Mouse (Mus musculus): ENCODE results near the gene Dgke. TPM values are rescaled to one million over a fixed set of nuclear protein-coding genes. Genes with fewer than 3 reads are reported as not detected.

The Dgke gene
- polyA plus RNA-seq, 1 experiment from 2014 or later, result 8.7 TPM

DNA sequence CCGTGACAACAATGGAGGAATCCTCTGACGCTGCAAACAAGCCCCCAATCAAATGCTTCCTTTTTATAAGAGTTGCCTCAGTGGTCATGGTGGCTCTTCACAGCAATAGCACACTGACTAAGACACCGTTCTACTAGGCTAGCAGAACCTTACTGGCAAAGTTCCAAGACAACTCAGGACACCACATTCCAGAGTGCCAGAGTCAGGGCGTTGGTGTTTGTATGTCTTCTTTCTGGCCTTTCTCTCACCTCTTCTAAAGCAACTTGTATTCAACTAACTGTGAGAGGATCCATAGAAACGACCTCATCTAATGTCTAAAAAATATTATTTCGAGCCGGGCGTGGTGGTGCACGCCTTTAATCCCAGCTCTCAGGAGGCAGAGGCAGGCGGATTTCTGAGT, 43.2 kb downstream of the Dgke start:
- Histone ChIP-seq H3K9ac (ENCODE audit: low read length) (no peak overlapping the region), H3K9me3 (replicated peaks; ENCODE audit: control insufficient read depth, low read length) (no peaks in the 10 kb centered on the region), H3K4me3 (ENCODE audit: low read length) (no peak overlapping the region), H3K27ac (ENCODE audit: low read length) (peak overlapping the region; percentile 77; the same call in 1 of the 2 replicates), H3K36me3 (ENCODE audit: control insufficient read depth, insufficient read depth) (peaks cover 3% of the 10 kb centered on the region; the same call in 1 of the 2 replicates), H3K27me3 (ENCODE audit: control insufficient read depth, insufficient read depth, low read length) (no peaks in the 10 kb centered on the region), H3K4me1 (ENCODE audit: control insufficient read depth, insufficient read depth, low read length) (peaks cover 25% of the 10 kb centered on the region), H3K4me2 (ENCODE audit: low read depth, low read length) (no peak overlapping the region)
- WGBS, result 59% methylated on average over 10 of the region's 10 CpGs
- ATAC-seq (replicated peaks; ENCODE audit: extremely low read depth, insufficient read depth, low FRiP score), result no peak

- Histone ChIP-seq H3K36me3 (ENCODE audit: control insufficient read depth, insufficient read depth) (peaks cover 3% of the 10 kb centered on the region; the same call in 1 of the 2 replicates), H3K9ac (ENCODE audit: low read length) (no peak overlapping the region), H3K27ac (ENCODE audit: low read length) (no peak overlapping the region), H3K9me3 (replicated peaks; ENCODE audit: control insufficient read depth, low read length) (no peaks in the 10 kb centered on the region), H3K4me3 (ENCODE audit: low read length) (no peak overlapping the region), H3K27me3 (ENCODE audit: control insufficient read depth, insufficient read depth, low read length) (no peaks in the 10 kb centered on the region), H3K4me1 (ENCODE audit: control insufficient read depth, insufficient read depth, low read length) (peaks cover 23% of the 10 kb centered on the region), H3K4me2 (ENCODE audit: low read depth, low read length) (no peak overlapping the region)
- 39% methylated on average over 8 of the region's 8 CpGs for WGBS
- no peak for ATAC-seq (replicated peaks; ENCODE audit: extremely low read depth, insufficient read depth, low FRiP score)
Measured at GRCm38 (mm10) chr11:89022120-89022731, 44.4 kb downstream of the Dgke start.

GRCm38 (mm10) chr11:89021687-89022086, 45.0 kb downstream of the Dgke start:
- Histone ChIP-seq H3K36me3 (ENCODE audit: control insufficient read depth, insufficient read depth) (peaks cover 3% of the 10 kb centered on the region; the same call in 1 of the 2 replicates), H3K27me3 (ENCODE audit: control insufficient read depth, insufficient read depth, low read length) (no peaks in the 10 kb centered on the region), H3K9me3 (replicated peaks; ENCODE audit: control insufficient read depth, low read length) (no peaks in the 10 kb centered on the region), H3K9ac (ENCODE audit: low read length) (no peak overlapping the region), H3K4me1 (ENCODE audit: control insufficient read depth, insufficient read depth, low read length) (peaks cover 23% of the 10 kb centered on the region), H3K27ac (ENCODE audit: low read length) (no peak overlapping the region), H3K4me2 (ENCODE audit: low read depth, low read length) (no peak overlapping the region), H3K4me3 (ENCODE audit: low read length) (no peak overlapping the region)
- ATAC-seq (replicated peaks; ENCODE audit: extremely low read depth, insufficient read depth, low FRiP score), result no peak
- 54% methylated on average over 7 of the region's 7 CpGs for WGBS

GRCm38 (mm10) chr11:89020681-89021305, 45.9 kb downstream of the Dgke start:
- Histone ChIP-seq H3K36me3 (ENCODE audit: control insufficient read depth, insufficient read depth) (peaks cover 11% of the 10 kb centered on the region), H3K9ac (ENCODE audit: low read length) (no peak overlapping the region), H3K27me3 (ENCODE audit: control insufficient read depth, insufficient read depth, low read length) (no peaks in the 10 kb centered on the region), H3K4me3 (ENCODE audit: low read length) (no peak overlapping the region), H3K9me3 (replicated peaks; ENCODE audit: control insufficient read depth, low read length) (no peaks in the 10 kb centered on the region), H3K27ac (ENCODE audit: low read length) (no peak overlapping the region), H3K4me1 (ENCODE audit: control insufficient read depth, insufficient read depth, low read length) (peaks cover 23% of the 10 kb centered on the region), H3K4me2 (ENCODE audit: low read depth, low read length) (no peak overlapping the region)
- WGBS, result 60% methylated on average over 9 of the region's 9 CpGs
- ATAC-seq (replicated peaks; ENCODE audit: extremely low read depth, insufficient read depth, low FRiP score), result no peak

DNA sequence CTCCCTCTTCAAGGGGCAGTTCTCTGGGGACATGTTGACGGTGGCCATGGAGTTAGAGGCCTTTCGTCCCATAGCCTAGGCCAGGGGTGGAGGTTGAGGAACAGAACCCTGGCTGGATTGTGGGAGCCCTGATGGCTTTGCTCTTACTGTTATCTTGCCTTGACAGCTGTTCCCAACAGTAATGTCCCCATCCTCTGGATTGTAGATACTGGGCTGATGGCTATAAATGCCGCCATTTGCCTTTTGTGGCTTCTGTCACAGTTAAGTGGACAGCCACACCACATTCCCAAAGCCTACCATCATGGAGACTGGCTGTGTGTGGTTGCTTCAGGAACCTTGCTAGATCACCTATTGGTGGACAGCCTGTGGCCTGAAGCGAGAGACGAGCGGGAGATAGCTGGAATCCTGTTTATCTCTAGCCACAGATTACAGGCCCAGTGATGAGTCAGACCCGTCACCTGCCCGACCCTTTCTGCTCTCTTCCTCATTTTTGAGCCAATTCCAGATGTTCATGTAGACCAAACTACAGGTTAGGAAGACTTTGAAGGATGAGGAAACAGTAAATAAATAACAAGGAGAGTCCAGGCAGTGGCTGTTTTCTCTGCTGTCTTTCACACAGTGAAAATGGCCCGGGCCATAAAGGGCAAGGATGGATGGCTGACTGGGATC, 49.0 kb downstream of the Dgke start:
- Histone ChIP-seq H3K27me3 (ENCODE audit: control insufficient read depth, insufficient read depth, low read length) (no peaks in the 10 kb centered on the region), H3K4me3 (ENCODE audit: low read length) (no peak overlapping the region), H3K9ac (ENCODE audit: low read length) (no peak overlapping the region), H3K36me3 (ENCODE audit: control insufficient read depth, insufficient read depth) (peaks cover 28% of the 10 kb centered on the region), H3K27ac (ENCODE audit: low read length) (no peak overlapping the region), H3K4me2 (ENCODE audit: low read depth, low read length) (no peak overlapping the region), H3K9me3 (replicated peaks; ENCODE audit: control insufficient read depth, low read length) (no peaks in the 10 kb centered on the region), H3K4me1 (ENCODE audit: control insufficient read depth, insufficient read depth, low read length) (peaks cover 12% of the 10 kb centered on the region)
- WGBS, result 85% methylated on average over 9 of the region's 9 CpGs
- no peak for ATAC-seq (replicated peaks; ENCODE audit: extremely low read depth, insufficient read depth, low FRiP score)

- H3K36me3 ChIP-seq (ENCODE audit: control insufficient read depth, insufficient read depth), result peaks cover 60% of the 10 kb centered on the region
- no peak overlapping the region for H3K4me3 ChIP-seq (ENCODE audit: low read length)
- no peak overlapping the region for H3K4me2 ChIP-seq (ENCODE audit: low read depth, low read length)
- 90% methylated on average over 5 of the region's 5 CpGs for WGBS
- no peaks in the 10 kb centered on the region for H3K27me3 ChIP-seq (ENCODE audit: control insufficient read depth, insufficient read depth, low read length)
- no peak overlapping the region for H3K27ac ChIP-seq (ENCODE audit: low read length)
- H3K4me1 ChIP-seq (ENCODE audit: control insufficient read depth, insufficient read depth, low read length), result no peaks in the 10 kb centered on the region
- no peak for ATAC-seq (replicated peaks; ENCODE audit: extremely low read depth, insufficient read depth, low FRiP score)
- H3K9ac ChIP-seq (ENCODE audit: low read length), result no peak overlapping the region
- no peaks in the 10 kb centered on the region for H3K9me3 ChIP-seq (replicated peaks; ENCODE audit: control insufficient read depth, low read length)
Measured at GRCm38 (mm10) chr11:89012241-89012640, 54.4 kb downstream of the Dgke start.

- Histone ChIP-seq H3K27me3 (ENCODE audit: control insufficient read depth, insufficient read depth, low read length) (no peaks in the 10 kb centered on the region), H3K9me3 (replicated peaks; ENCODE audit: control insufficient read depth, low read length) (no peaks in the 10 kb centered on the region), H3K4me3 (ENCODE audit: low read length) (no peak overlapping the region), H3K36me3 (ENCODE audit: control insufficient read depth, insufficient read depth) (peaks cover 60% of the 10 kb centered on the region), H3K9ac (ENCODE audit: low read length) (no peak overlapping the region), H3K4me2 (ENCODE audit: low read depth, low read length) (no peak overlapping the region), H3K27ac (ENCODE audit: low read length) (no peak overlapping the region), H3K4me1 (ENCODE audit: control insufficient read depth, insufficient read depth, low read length) (no peaks in the 10 kb centered on the region)
- 91% methylated on average over 7 of the region's 7 CpGs for WGBS
- no peak for ATAC-seq (replicated peaks; ENCODE audit: extremely low read depth, insufficient read depth, low FRiP score)
Measured at GRCm38 (mm10) chr11:89009496-89009895, 57.2 kb downstream of the Dgke start.

- peaks cover 60% of the 10 kb centered on the region for H3K36me3 ChIP-seq (ENCODE audit: control insufficient read depth, insufficient read depth)
- no peak overlapping the region for H3K27ac ChIP-seq (ENCODE audit: low read length)
- H3K4me1 ChIP-seq (ENCODE audit: control insufficient read depth, insufficient read depth, low read length), result peaks cover under 1% of the 10 kb centered on the region
- no peaks in the 10 kb centered on the region for H3K27me3 ChIP-seq (ENCODE audit: control insufficient read depth, insufficient read depth, low read length)
- no peak overlapping the region for H3K9ac ChIP-seq (ENCODE audit: low read length)
- no peaks in the 10 kb centered on the region for H3K9me3 ChIP-seq (replicated peaks; ENCODE audit: control insufficient read depth, low read length)
- H3K4me2 ChIP-seq (ENCODE audit: low read depth, low read length), result no peak overlapping the region
- no peak for ATAC-seq (replicated peaks; ENCODE audit: extremely low read depth, insufficient read depth, low FRiP score)
- H3K4me3 ChIP-seq (ENCODE audit: low read length), result no peak overlapping the region
- WGBS, result 82% methylated on average over 9 of the region's 9 CpGs
Measured at GRCm38 (mm10) chr11:89009066-89009465, 57.6 kb downstream of the Dgke start.

DNA sequence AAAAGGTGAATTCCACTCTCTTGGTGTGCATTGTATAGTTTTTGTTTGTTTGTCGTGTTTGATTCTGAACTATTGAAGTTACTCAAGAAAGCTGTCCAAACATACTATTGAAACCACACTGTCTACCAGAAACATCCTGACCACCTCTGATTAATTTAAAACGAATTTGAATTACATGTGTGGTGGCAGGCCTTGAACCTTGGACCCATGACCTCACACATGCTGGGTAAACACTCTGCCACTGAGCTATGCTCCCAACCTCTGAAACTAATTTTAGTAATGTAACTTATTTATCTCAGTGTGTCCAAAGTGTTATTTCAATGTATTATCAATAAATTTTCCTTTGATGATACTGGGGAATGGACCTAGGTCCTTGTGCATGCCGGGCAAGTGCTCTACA, 59.1 kb downstream of the Dgke start:
- Histone ChIP-seq H3K9ac (ENCODE audit: low read length) (no peak overlapping the region), H3K4me2 (ENCODE audit: low read depth, low read length) (no peak overlapping the region), H3K27ac (ENCODE audit: low read length) (no peak overlapping the region), H3K4me3 (ENCODE audit: low read length) (no peak overlapping the region), H3K9me3 (replicated peaks; ENCODE audit: control insufficient read depth, low read length) (no peaks in the 10 kb centered on the region), H3K27me3 (ENCODE audit: control insufficient read depth, insufficient read depth, low read length) (no peaks in the 10 kb centered on the region), H3K4me1 (ENCODE audit: control insufficient read depth, insufficient read depth, low read length) (peaks cover 13% of the 10 kb centered on the region), H3K36me3 (ENCODE audit: control insufficient read depth, insufficient read depth) (peaks cover 50% of the 10 kb centered on the region)
- WGBS, result 83% methylated on average over 3 of the region's 3 CpGs
- ATAC-seq (replicated peaks; ENCODE audit: extremely low read depth, insufficient read depth, low FRiP score), result no peak

All from heart, embryonic 16.5 days (tissue).